8 mouse cellular contexts compared by ENCODE assay signal in genomic region chr11:120572417-120572751, GRCm38 (mm10). TPM values are rescaled to one million over a fixed set of nuclear protein-coding genes. Genes with fewer than 3 reads are reported as not detected.
DNase-seq lines count a peak whose midpoint lies in the region; ATAC-seq and TF ChIP-seq lines count a peak whose summit lies in the region.

No protein-coding gene starts in this region.

- peak; percentile 8 for ATAC-seq in heart, embryonic 16.5 days (replicated peaks; ENCODE audit: extremely low read depth, insufficient read depth, low FRiP score)
- no peak for ATAC-seq in G1E (ENCODE audit: extremely low read depth, insufficient number of reproducible peaks, low FRiP score, poor library complexity, severe bottlenecking)

- peak overlapping the region; percentile 90 for H3K4me2 ChIP-seq in heart, embryonic 16.5 days (ENCODE audit: low read depth, low read length)

- no peaks in the 10 kb centered on the region for H3K27me3 ChIP-seq in heart, embryonic 16.5 days (ENCODE audit: control insufficient read depth, insufficient read depth, low read length)
- no peaks in the 10 kb centered on the region for H3K27me3 ChIP-seq in G1E (ENCODE audit: insufficient read depth, low read length)
- no peaks in the 10 kb centered on the region for H3K27me3 ChIP-seq in hindbrain, embryonic 10.5 days (ENCODE audit: insufficient read depth, poor library complexity, severe bottlenecking)

- H3K4me3 ChIP-seq in heart, embryonic 16.5 days (ENCODE audit: low read length), result peak overlapping the region; percentile 97
- H3K4me3 ChIP-seq in G1E (ENCODE audit: low read depth, low read length), result peak overlapping the region; percentile 97
- peak overlapping the region; percentile 100 for H3K4me3 ChIP-seq in hindbrain, embryonic 10.5 days

- H3K4me1 ChIP-seq in heart, embryonic 16.5 days (ENCODE audit: control insufficient read depth, insufficient read depth, low read length), result peaks cover 19% of the 10 kb centered on the region
- peaks cover 65% of the 10 kb centered on the region for H3K4me1 ChIP-seq in G1E (ENCODE audit: insufficient read depth, low read depth, low read length)
- H3K4me1 ChIP-seq in hindbrain, embryonic 10.5 days (replicated peaks), result peaks cover 29% of the 10 kb centered on the region

- peak overlapping the region; percentile 97 for H3K9ac ChIP-seq in heart, embryonic 16.5 days (ENCODE audit: low read length)

- H3K9me3 ChIP-seq in heart, embryonic 16.5 days (replicated peaks; ENCODE audit: control insufficient read depth, low read length), result no peaks in the 10 kb centered on the region
- no peaks in the 10 kb centered on the region for H3K9me3 ChIP-seq in G1E (replicated peaks)
- no peaks in the 10 kb centered on the region for H3K9me3 ChIP-seq in hindbrain, embryonic 10.5 days

- WGBS in heart, embryonic 16.5 days, result 0% methylated on average over 24 of the region's 24 CpGs
- WGBS in hindbrain, embryonic 10.5 days, result under 1% methylated on average over 24 of the region's 24 CpGs

- TF ChIP-seq CTCF in G1E (IDR thresholded peaks at IDR 0.05; ENCODE audit: low read depth, low read length), result no peak

- no peak for DNase-seq in heart, adult 9 months (ENCODE audit: low spot score in 2 of 2)
- no peak for DNase-seq in G1E (ENCODE audit: low spot score)
- DNase-seq in hindbrain, embryonic 10.5 days (ENCODE audit: low spot score), result no peak
- peak; percentile 43 for DNase-seq in mesoderm, embryonic 11.5 days (ENCODE audit: low read depth, low spot score)
- no peak for DNase-seq in right cerebral cortex, postnatal 36 days (ENCODE audit: low spot score in 2 of 2)
- DNase-seq in gastrocnemius, adult 8-10 months (ENCODE audit: low spot score in 2 of 2), result no peak
- no peak for DNase-seq in urinary bladder, postnatal 36 days (ENCODE audit: low spot score in 2 of 2)

- H3K27ac ChIP-seq in heart, embryonic 16.5 days (ENCODE audit: low read length), result peak overlapping the region; percentile 92
- peak overlapping the region; percentile 97 for H3K27ac ChIP-seq in hindbrain, embryonic 10.5 days

- H3K36me3 ChIP-seq in heart, embryonic 16.5 days (ENCODE audit: control insufficient read depth, insufficient read depth), result peaks cover 33% of the 10 kb centered on the region
- peaks cover 63% of the 10 kb centered on the region for H3K36me3 ChIP-seq in G1E (replicated peaks)
- H3K36me3 ChIP-seq in hindbrain, embryonic 10.5 days, result peaks cover 48% of the 10 kb centered on the region

RNA-seq across cellular contexts. Expression of gene P4hb, which starts 0.7 kb away (rescaled TPM):
- polyA plus RNA-seq in heart, embryonic 16.5 days (2015; fragmentation: Nextera tagmentation; extraction: Ambion mirVana), result 435 and 437 TPM in 2 replicates
- total RNA-seq in G1E (2014; fragmentation: Nextera tagmentation) (268 and 289 TPM in 2 replicates), G1E (2017) (411 and 414 TPM in 2 replicates)
- polyA plus RNA-seq in G1E (2012), result 516 and 719 TPM in 2 replicates
- polyA plus RNA-seq in hindbrain, embryonic 10.5 days (2016; fragmentation: Nextera tagmentation; extraction: Ambion mirVana), result 519 and 570 TPM in 2 replicates
- total RNA-seq in gastrocnemius, adult 8-10 months (2022), result 100 to 1,000 TPM; 162 to 245 (median 209) TPM

RNA-seq across cellular contexts. Expression of gene Arhgdia, which starts 9.0 kb away (rescaled TPM):
- 435 and 439 TPM in 2 replicates for polyA plus RNA-seq in heart, embryonic 16.5 days (2015; fragmentation: Nextera tagmentation; extraction: Ambion mirVana)
- total RNA-seq in G1E (2014; fragmentation: Nextera tagmentation) (354 and 381 TPM in 2 replicates), G1E (2017) (155 and 158 TPM in 2 replicates)
- polyA plus RNA-seq in G1E (2012), result 1,000 and 1,072 TPM in 2 replicates
- polyA plus RNA-seq in hindbrain, embryonic 10.5 days (2016; fragmentation: Nextera tagmentation; extraction: Ambion mirVana), result 799 and 820 TPM in 2 replicates
- 10 to 100 TPM; 74.3 to 86.2 (median 80.7) TPM for total RNA-seq in gastrocnemius, adult 8-10 months (2022)

RNA-seq across cellular contexts. Expression of gene Ppp1r27, which starts 21.5 kb away (rescaled TPM):
- polyA plus RNA-seq in heart, embryonic 16.5 days (2015; fragmentation: Nextera tagmentation; extraction: Ambion mirVana), result 3.3 and 8.5 TPM in 2 replicates
- not detected in 2 replicates for total RNA-seq in G1E (2014; fragmentation: Nextera tagmentation)
- total RNA-seq in G1E (2017), result not detected in 2 replicates
- polyA plus RNA-seq in G1E (2012), result not detected in 2 replicates
- polyA plus RNA-seq in hindbrain, embryonic 10.5 days (2016; fragmentation: Nextera tagmentation; extraction: Ambion mirVana), result 0.27 TPM in 1 of 2 replicates, not detected in the other
- total RNA-seq in gastrocnemius, adult 8-10 months (2022), result 100 to 1,000 TPM; 157 to 382 (median 178) TPM

RNA-seq across cellular contexts. Expression of gene Mcrip1, which starts 22.9 kb away (rescaled TPM):
- polyA plus RNA-seq in heart, embryonic 16.5 days (2015; fragmentation: Nextera tagmentation; extraction: Ambion mirVana), result 134 and 139 TPM in 2 replicates
- total RNA-seq in G1E (2014; fragmentation: Nextera tagmentation) (53.8 and 64.3 TPM in 2 replicates), G1E (2017) (19.2 and 20.9 TPM in 2 replicates)
- 176 and 205 TPM in 2 replicates for polyA plus RNA-seq in G1E (2012)
- polyA plus RNA-seq in hindbrain, embryonic 10.5 days (2016; fragmentation: Nextera tagmentation; extraction: Ambion mirVana), result 219 and 261 TPM in 2 replicates
- total RNA-seq in gastrocnemius, adult 8-10 months (2022), result 10 to 100 TPM; 18.6 to 20.5 (median 20.1) TPM

RNA-seq across cellular contexts. Expression of gene Alyref, which starts 25.8 kb away (rescaled TPM):
- polyA plus RNA-seq in heart, embryonic 16.5 days (2015; fragmentation: Nextera tagmentation; extraction: Ambion mirVana), result 223 and 229 TPM in 2 replicates
- total RNA-seq in G1E (2014; fragmentation: Nextera tagmentation), result 89.8 and 122 TPM in 2 replicates
- 270 and 280 TPM in 2 replicates for total RNA-seq in G1E (2017)
- 505 and 623 TPM in 2 replicates for polyA plus RNA-seq in G1E (2012)
- polyA plus RNA-seq in hindbrain, embryonic 10.5 days (2016; fragmentation: Nextera tagmentation; extraction: Ambion mirVana), result 607 and 643 TPM in 2 replicates
- 10 to 100 TPM; 20.1 to 40.8 (median 35.8) TPM for total RNA-seq in gastrocnemius, adult 8-10 months (2022)
